Mouse (Mus musculus): ENCODE results near the gene Nlrp6. TPM values are rescaled to one million over a fixed set of nuclear protein-coding genes. Genes with fewer than 3 reads are reported as not detected.
A peak's percentile ranks its signal among the peaks of the same experiment; 100 is the strongest.

Nlrp6 gene
- polyA plus RNA-seq, 1 experiment from 2014 or later = 0.07 TPM

- no peaks in the 10 kb centered on the region for H3K27me3 ChIP-seq (ENCODE audit: low read depth, poor library complexity, severe bottlenecking)
- no peak for DNase-seq (ENCODE audit: low spot score)
- no peak within 1 kb of the TSS for H3K4me3 ChIP-seq
- WGBS = 85% methylated on average over 10 of the region's 10 CpGs
- no peak within 1 kb of the TSS for H3K27ac ChIP-seq (replicated peaks)
- peaks cover 44% of the 10 kb centered on the region for H3K36me3 ChIP-seq
- no peaks in the 10 kb centered on the region; the same call in 1 of the 2 replicates for H3K4me1 ChIP-seq
- no peaks in the 10 kb centered on the region for H3K9me3 ChIP-seq (replicated peaks)
Measured at GRCm38 (mm10) chr7:140900220-140900619, 20.5 kb upstream of the Nlrp6 start, which contains the start of gene Cox8b. Gene Cox8b, minus strand, starts transcription at chr7:140900446.

- H3K4me3 ChIP-seq = no peak overlapping the region
- peaks cover 25% of the 10 kb centered on the region for H3K36me3 ChIP-seq
- no peaks in the 10 kb centered on the region for H3K9me3 ChIP-seq (replicated peaks)
- no peak for DNase-seq (ENCODE audit: low spot score)
- 78% methylated on average over 15 of the region's 15 CpGs for WGBS
- no peak overlapping the region for H3K27ac ChIP-seq (replicated peaks)
- H3K27me3 ChIP-seq (ENCODE audit: low read depth, poor library complexity, severe bottlenecking) = no peaks in the 10 kb centered on the region
- H3K4me1 ChIP-seq = no peaks in the 10 kb centered on the region; the same call in 1 of the 2 replicates
Measured at GRCm38 (mm10) chr7:140902036-140902875, 18.4 kb upstream of the Nlrp6 start.

- no peaks in the 10 kb centered on the region for H3K27me3 ChIP-seq (ENCODE audit: low read depth, poor library complexity, severe bottlenecking)
- H3K4me1 ChIP-seq = no peaks in the 10 kb centered on the region; the same call in none of the 2 replicates
- H3K36me3 ChIP-seq = peaks cover 15% of the 10 kb centered on the region
- WGBS = 25% methylated on average over 13 of the region's 13 CpGs
- DNase-seq (ENCODE audit: low spot score) = peak; percentile 76
- no peak overlapping the region for H3K27ac ChIP-seq (replicated peaks)
- H3K9me3 ChIP-seq (replicated peaks) = no peaks in the 10 kb centered on the region
- no peak overlapping the region for H3K4me3 ChIP-seq
Measured at GRCm38 (mm10) chr7:140903212-140903611, 17.5 kb upstream of the Nlrp6 start.

GRCm38 (mm10) chr7:140905642-140906081, 15.0 kb upstream of the Nlrp6 start:
- Histone ChIP-seq H3K27me3 (ENCODE audit: low read depth, poor library complexity, severe bottlenecking) (peaks cover 3% of the 10 kb centered on the region; the same call in 1 of the 2 replicates), H3K27ac (replicated peaks) (no peak overlapping the region), H3K9me3 (replicated peaks) (no peaks in the 10 kb centered on the region), H3K4me1 (peaks cover 11% of the 10 kb centered on the region), H3K36me3 (no peaks in the 10 kb centered on the region), H3K4me3 (no peak overlapping the region)
- DNase-seq (ENCODE audit: low spot score) = no peak
- WGBS = 95% methylated on average over 2 of the region's 2 CpGs

GRCm38 (mm10) chr7:140907131-140907530, 13.6 kb upstream of the Nlrp6 start:
- no peaks in the 10 kb centered on the region for H3K36me3 ChIP-seq
- no peak overlapping the region for H3K27ac ChIP-seq (replicated peaks)
- peaks cover 3% of the 10 kb centered on the region; the same call in 1 of the 2 replicates for H3K27me3 ChIP-seq (ENCODE audit: low read depth, poor library complexity, severe bottlenecking)
- WGBS = 91% methylated on average over 13 of the region's 13 CpGs
- no peak overlapping the region for H3K4me3 ChIP-seq
- H3K4me1 ChIP-seq = peaks cover 11% of the 10 kb centered on the region
- H3K9me3 ChIP-seq (replicated peaks) = no peaks in the 10 kb centered on the region
- no peak for DNase-seq (ENCODE audit: low spot score)

GRCm38 (mm10) chr7:140907697-140908096, 13.0 kb upstream of the Nlrp6 start:
- no peak for DNase-seq (ENCODE audit: low spot score)
- H3K36me3 ChIP-seq = no peaks in the 10 kb centered on the region
- H3K4me1 ChIP-seq = peaks cover 11% of the 10 kb centered on the region
- peaks cover 3% of the 10 kb centered on the region for H3K27me3 ChIP-seq (ENCODE audit: low read depth, poor library complexity, severe bottlenecking)
- H3K9me3 ChIP-seq (replicated peaks) = no peaks in the 10 kb centered on the region
- H3K27ac ChIP-seq (replicated peaks) = no peak overlapping the region
- no peak overlapping the region for H3K4me3 ChIP-seq
- 83% methylated on average over 7 of the region's 7 CpGs for WGBS

- 54% methylated on average over 7 of the region's 7 CpGs for WGBS
- H3K27me3 ChIP-seq (ENCODE audit: low read depth, poor library complexity, severe bottlenecking) = peaks cover 3% of the 10 kb centered on the region
- H3K4me1 ChIP-seq = peaks cover 11% of the 10 kb centered on the region
- no peak for DNase-seq (ENCODE audit: low spot score)
- H3K27ac ChIP-seq (replicated peaks) = no peak overlapping the region
- H3K36me3 ChIP-seq = no peaks in the 10 kb centered on the region
- no peaks in the 10 kb centered on the region for H3K9me3 ChIP-seq (replicated peaks)
- no peak overlapping the region for H3K4me3 ChIP-seq
Measured at GRCm38 (mm10) chr7:140908181-140908580, 12.5 kb upstream of the Nlrp6 start.

GRCm38 (mm10) chr7:140908634-140909107, 12.0 kb upstream of the Nlrp6 start:
- H3K4me3 ChIP-seq = peak overlapping the region; percentile 56

GRCm38 (mm10) chr7:140912293-140912692, 8.4 kb upstream of the Nlrp6 start:
- Histone ChIP-seq H3K27me3 (ENCODE audit: low read depth, poor library complexity, severe bottlenecking) (peaks cover 3% of the 10 kb centered on the region), H3K4me3 (no peak overlapping the region), H3K4me1 (peaks cover 11% of the 10 kb centered on the region), H3K9me3 (replicated peaks) (no peaks in the 10 kb centered on the region), H3K27ac (replicated peaks) (no peak overlapping the region), H3K36me3 (no peaks in the 10 kb centered on the region)
- WGBS = 74% methylated on average over 3 of the region's 3 CpGs
- DNase-seq (ENCODE audit: low spot score) = no peak

More at GRCm38 (mm10) chr7:140908634-140909107, 12.0 kb upstream of the Nlrp6 start:
- DNase-seq (ENCODE audit: low spot score) = peak; percentile 83
- Histone ChIP-seq H3K36me3 (no peaks in the 10 kb centered on the region), H3K4me1 (peaks cover 11% of the 10 kb centered on the region), H3K27ac (replicated peaks) (peak overlapping the region; percentile 59; the same call in 1 of the 2 replicates), H3K9me3 (replicated peaks) (no peaks in the 10 kb centered on the region), H3K27me3 (ENCODE audit: low read depth, poor library complexity, severe bottlenecking) (peaks cover 3% of the 10 kb centered on the region)
- WGBS = 2% methylated on average over 19 of the region's 19 CpGs

GRCm38 (mm10) chr7:140912846-140913482, 7.7 kb upstream of the Nlrp6 start:
- Histone ChIP-seq H3K27me3 (ENCODE audit: low read depth, poor library complexity, severe bottlenecking) (peaks cover 10% of the 10 kb centered on the region), H3K4me3 (no peak overlapping the region), H3K9me3 (replicated peaks) (no peaks in the 10 kb centered on the region), H3K36me3 (no peaks in the 10 kb centered on the region), H3K27ac (replicated peaks) (no peak overlapping the region), H3K4me1 (peaks cover 11% of the 10 kb centered on the region)
- no peak for DNase-seq (ENCODE audit: low spot score)
- WGBS = 83% methylated on average over 5 of the region's 5 CpGs

- Histone ChIP-seq H3K27ac (replicated peaks) (no peak overlapping the region), H3K9me3 (replicated peaks) (no peaks in the 10 kb centered on the region), H3K4me3 (no peak overlapping the region), H3K27me3 (ENCODE audit: low read depth, poor library complexity, severe bottlenecking) (peaks cover 20% of the 10 kb centered on the region), H3K36me3 (no peaks in the 10 kb centered on the region), H3K4me1 (peaks cover 3% of the 10 kb centered on the region; the same call in 1 of the 2 replicates)
- WGBS = 90% methylated on average over 8 of the region's 8 CpGs
- DNase-seq (ENCODE audit: low spot score) = no peak
Measured at GRCm38 (mm10) chr7:140914031-140914690, 6.5 kb upstream of the Nlrp6 start.

GRCm38 (mm10) chr7:140919911-140920310, 791 bp upstream of the Nlrp6 start:
- no peak for DNase-seq (ENCODE audit: low spot score)
- WGBS = 83% methylated on average over 4 of the region's 4 CpGs
- peaks cover 74% of the 10 kb centered on the region for H3K27me3 ChIP-seq (ENCODE audit: low read depth, poor library complexity, severe bottlenecking)

More at GRCm38 (mm10) chr7:140919911-140920310, 791 bp upstream of the Nlrp6 start:
- no peaks in the 10 kb centered on the region for H3K36me3 ChIP-seq
- H3K27ac ChIP-seq (replicated peaks) = no peak overlapping the region
- H3K4me3 ChIP-seq = no peak overlapping the region
- H3K4me1 ChIP-seq = peaks cover 21% of the 10 kb centered on the region
- H3K9me3 ChIP-seq (replicated peaks) = no peaks in the 10 kb centered on the region
